Mouse (Mus musculus): ENCODE measurements at regions not wholly inside any gene's neighbourhood (a gene's known extent, or its start where the extent isn't known, plus 50 kb on each side); places are given as distances from the start of the nearest gene placed in this dataset.

DNA sequence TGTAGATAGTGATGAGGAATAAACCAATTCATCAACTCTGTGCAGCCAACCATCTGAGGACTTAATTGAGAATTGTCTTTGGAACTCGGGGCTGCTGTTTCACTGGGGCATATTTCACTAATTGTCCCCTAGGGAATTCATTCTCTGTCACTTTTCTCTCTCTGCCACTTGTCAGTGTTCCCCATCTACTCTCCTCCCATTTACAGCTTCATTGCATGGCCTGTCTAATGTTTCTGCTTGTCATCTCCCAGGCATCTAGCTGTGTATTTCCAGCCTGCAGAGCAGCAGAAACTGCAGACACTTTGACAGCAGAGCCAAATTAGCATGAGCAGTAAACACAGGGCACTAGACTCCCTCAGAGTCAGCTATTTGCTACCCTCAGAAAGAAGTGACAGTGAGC, 1105.2 kb downstream of the Ntrk3 start:
- no peaks in the 10 kb centered on the region for H3K9me3 ChIP-seq
- H3K4me2 ChIP-seq, result no peak overlapping the region
- H3K27ac ChIP-seq, result no peak overlapping the region
- ATAC-seq (replicated peaks), result 0 out of 2 replicates have a peak, but pooled peaks have one; percentile 17
- no peaks in the 10 kb centered on the region for H3K4me1 ChIP-seq
- H3K9ac ChIP-seq, result no peak overlapping the region
- no peaks in the 10 kb centered on the region for H3K27me3 ChIP-seq (replicated peaks)
- no peak overlapping the region for H3K4me3 ChIP-seq
- 24% methylated on average over 1 of the region's 1 CpGs for WGBS
- H3K36me3 ChIP-seq (replicated peaks), result no peaks in the 10 kb centered on the region

DNA sequence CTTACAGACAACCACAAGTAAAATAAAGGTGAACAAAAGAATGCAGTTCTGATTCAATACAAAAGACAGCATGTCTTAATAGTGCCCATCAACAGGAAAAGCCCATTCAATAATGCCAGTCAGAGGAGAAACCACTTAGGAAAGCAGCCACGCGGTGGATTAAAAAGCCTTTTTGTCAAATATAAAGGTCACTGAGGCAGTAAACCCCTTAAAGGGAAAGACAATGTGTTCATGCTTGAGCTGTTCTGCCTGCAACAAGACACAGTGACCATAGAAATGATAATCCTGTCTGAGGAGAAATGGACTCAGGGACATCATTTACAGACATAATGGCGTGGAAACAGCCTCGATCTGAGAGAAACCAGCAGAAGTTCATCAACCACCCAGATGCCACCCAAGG, 1114.3 kb downstream of the Ntrk3 start:
- Histone ChIP-seq H3K27me3 (replicated peaks) (no peaks in the 10 kb centered on the region), H3K27ac (0 out of 2 replicates have a peak overlapping the region, but pooled peaks have one; percentile 17)
- 12% methylated on average over 4 of the region's 4 CpGs for WGBS

DNA sequence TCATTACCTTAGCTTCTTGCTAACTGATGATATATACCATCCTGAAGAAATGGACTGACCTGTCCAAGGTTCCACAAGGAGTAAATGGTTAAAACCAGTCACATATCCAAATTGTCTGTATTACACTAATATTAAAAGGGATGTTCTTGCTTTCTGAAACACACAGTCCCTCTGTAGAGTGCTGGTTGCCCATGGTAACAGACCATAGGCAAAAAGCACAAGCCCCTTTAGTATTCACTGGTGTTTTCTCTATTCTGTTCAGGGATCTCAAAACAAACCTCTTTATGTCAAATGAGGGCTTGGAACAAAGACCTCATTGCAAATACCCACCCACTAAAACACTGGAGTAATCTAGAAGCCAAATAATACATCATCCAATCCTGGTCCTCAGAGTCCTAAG, 1114.9 kb downstream of the Ntrk3 start:
- Histone ChIP-seq H3K9ac (no peak overlapping the region), H3K9me3 (no peaks in the 10 kb centered on the region), H3K36me3 (replicated peaks) (no peaks in the 10 kb centered on the region), H3K4me2 (no peak overlapping the region), H3K4me3 (no peak overlapping the region), H3K4me1 (peaks cover 8% of the 10 kb centered on the region; the same call in 1 of the 2 replicates), H3K27ac (0 out of 2 replicates have a peak overlapping the region, but pooled peaks have one; percentile 17), H3K27me3 (replicated peaks) (no peaks in the 10 kb centered on the region)
- ATAC-seq (replicated peaks), result peak; percentile 82; the same call in 1 of the 2 replicates

More for the DNA sequence above, 1114.3 kb downstream of the Ntrk3 start:
- H3K9ac ChIP-seq, result no peak overlapping the region
- H3K4me3 ChIP-seq, result no peak overlapping the region
- peaks cover 8% of the 10 kb centered on the region; the same call in 1 of the 2 replicates for H3K4me1 ChIP-seq
- no peak for ATAC-seq (replicated peaks)
- H3K4me2 ChIP-seq, result no peak overlapping the region
- no peaks in the 10 kb centered on the region for H3K9me3 ChIP-seq
- H3K36me3 ChIP-seq (replicated peaks), result no peaks in the 10 kb centered on the region

DNA sequence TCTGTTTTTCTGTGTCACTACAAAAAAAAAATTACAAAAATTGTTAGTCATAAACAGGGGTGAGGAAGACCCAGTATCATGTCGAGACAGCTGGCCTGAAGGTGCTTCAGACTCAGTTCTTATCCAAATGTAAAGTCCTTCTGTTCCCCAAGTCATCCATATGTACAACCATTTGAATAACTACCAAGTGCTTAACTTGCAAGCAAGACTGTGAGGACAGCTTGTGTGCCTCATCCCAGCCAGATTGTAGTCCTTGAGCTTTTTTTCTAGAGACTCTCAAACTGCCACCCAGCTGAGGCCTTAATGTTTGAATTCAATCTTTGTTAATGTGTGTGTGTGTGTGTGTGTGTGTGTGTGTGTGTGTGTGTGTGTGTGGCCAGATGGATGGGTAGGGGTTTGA, 1164.9 kb downstream of the Ntrk3 start:
- 75% methylated on average over 1 of the region's 1 CpGs for WGBS
- Histone ChIP-seq H3K9me3 (no peaks in the 10 kb centered on the region), H3K9ac (no peak overlapping the region), H3K4me3 (no peak overlapping the region), H3K4me1 (no peaks in the 10 kb centered on the region), H3K27ac (no peak overlapping the region), H3K27me3 (replicated peaks) (no peaks in the 10 kb centered on the region), H3K4me2 (no peak overlapping the region), H3K36me3 (replicated peaks) (no peaks in the 10 kb centered on the region)
- ATAC-seq (replicated peaks), result no peak

DNA sequence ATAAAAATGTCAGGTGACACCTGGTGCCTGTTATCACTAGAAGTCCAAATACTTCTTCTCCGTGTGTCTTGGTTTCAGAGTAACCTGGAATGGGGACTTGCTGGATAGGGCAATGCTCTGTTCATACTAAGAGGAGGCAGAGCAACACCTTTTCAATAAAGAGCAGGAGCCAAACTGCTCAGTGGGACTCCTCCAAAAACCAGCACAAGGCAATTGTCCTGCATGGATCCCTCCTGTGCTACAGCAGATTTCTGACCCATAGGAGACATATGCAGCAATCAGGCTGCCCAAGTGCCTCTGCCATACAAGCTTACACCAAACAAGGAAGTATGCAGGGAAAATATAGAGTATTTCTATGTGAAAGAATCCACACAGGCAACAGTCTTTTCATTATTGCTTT, 1178.7 kb downstream of the Ntrk3 start:
- Histone ChIP-seq H3K4me1 (no peaks in the 10 kb centered on the region), H3K27ac (no peak overlapping the region), H3K9me3 (no peaks in the 10 kb centered on the region), H3K4me3 (no peak overlapping the region), H3K4me2 (no peak overlapping the region), H3K9ac (no peak overlapping the region), H3K36me3 (replicated peaks) (no peaks in the 10 kb centered on the region), H3K27me3 (replicated peaks) (no peaks in the 10 kb centered on the region)
- 93% methylated on average over 1 of the region's 1 CpGs for WGBS
- no peak for ATAC-seq (replicated peaks)

DNA sequence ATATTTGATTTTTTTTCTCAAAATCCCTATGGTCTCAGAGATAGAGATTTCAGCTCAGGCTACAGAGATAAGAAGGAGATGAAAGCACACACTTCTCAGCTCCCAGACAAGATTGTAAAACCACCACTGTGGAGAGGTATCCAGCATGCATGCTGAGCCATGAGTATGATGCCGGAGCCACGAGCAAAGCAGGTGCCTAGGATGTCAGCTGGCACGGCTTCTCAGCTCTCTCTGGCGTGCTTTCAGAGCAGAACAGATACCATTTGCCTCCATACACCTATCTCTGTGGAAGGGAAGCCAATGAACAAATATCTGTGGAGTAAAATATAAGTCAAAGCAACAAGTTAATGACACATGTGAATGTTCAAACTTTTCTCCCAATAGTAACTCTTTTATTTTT, 1179.3 kb downstream of the Ntrk3 start:
- no peak for ATAC-seq (replicated peaks)
- Histone ChIP-seq H3K9ac (no peak overlapping the region), H3K27ac (no peak overlapping the region), H3K4me2 (no peak overlapping the region), H3K27me3 (replicated peaks) (no peaks in the 10 kb centered on the region), H3K36me3 (replicated peaks) (no peaks in the 10 kb centered on the region), H3K9me3 (no peaks in the 10 kb centered on the region), H3K4me3 (no peak overlapping the region), H3K4me1 (no peaks in the 10 kb centered on the region)
- 53% methylated on average over 4 of the region's 4 CpGs for WGBS

DNA sequence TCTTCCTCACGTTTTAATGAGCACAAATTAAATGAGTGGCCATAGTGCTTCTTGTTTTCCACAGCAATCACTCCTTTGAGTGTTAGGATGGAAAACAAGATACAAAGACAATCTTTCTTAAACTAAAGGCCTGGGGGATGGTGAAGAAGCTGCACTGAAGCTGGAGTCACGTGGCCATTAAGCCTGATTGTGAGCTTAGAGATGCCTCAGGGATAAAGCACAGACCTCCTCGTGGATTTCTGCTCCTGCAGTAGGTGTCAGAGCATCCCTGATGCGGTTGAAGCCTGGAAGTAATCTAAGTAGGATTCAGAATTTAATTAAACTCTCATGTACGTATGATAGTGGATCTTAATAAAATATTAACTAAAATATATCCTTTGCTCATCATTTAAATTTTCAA, 1200.9 kb downstream of the Ntrk3 start:
- H3K27ac ChIP-seq, result peak overlapping the region; percentile 10; the same call in 1 of the 2 replicates
- 0 out of 2 replicates have a peak, but pooled peaks have one; percentile 60 for ATAC-seq (replicated peaks)
- H3K4me1 ChIP-seq, result peaks cover 8% of the 10 kb centered on the region
- no peak overlapping the region for H3K4me3 ChIP-seq
- no peaks in the 10 kb centered on the region for H3K27me3 ChIP-seq (replicated peaks)
- 26% methylated on average over 5 of the region's 5 CpGs for WGBS
- H3K9ac ChIP-seq, result no peak overlapping the region
- H3K9me3 ChIP-seq, result no peaks in the 10 kb centered on the region
- H3K36me3 ChIP-seq (replicated peaks), result no peaks in the 10 kb centered on the region
- H3K4me2 ChIP-seq, result no peak overlapping the region

DNA sequence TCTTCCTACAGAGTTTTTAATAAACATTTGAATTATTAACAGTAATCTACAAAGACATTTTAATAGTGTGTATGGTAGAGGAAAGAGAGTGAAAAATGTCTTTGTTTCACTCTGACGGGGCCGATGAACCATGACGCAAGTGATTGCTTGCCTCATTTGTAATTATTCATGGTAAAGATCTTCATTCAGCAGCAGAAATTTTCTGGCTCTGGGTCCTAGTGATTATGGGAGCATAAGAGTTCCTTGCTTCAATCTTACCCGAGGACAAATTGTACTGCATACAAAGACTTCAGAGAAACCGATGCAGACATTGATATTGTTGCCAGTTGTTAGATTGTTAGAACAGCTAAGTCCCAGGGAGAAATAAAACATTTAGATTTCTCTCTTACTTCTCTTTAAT, 1209.9 kb downstream of the Ntrk3 start:
- Histone ChIP-seq H3K4me3 (no peak overlapping the region), H3K36me3 (replicated peaks) (no peaks in the 10 kb centered on the region), H3K9ac (no peak overlapping the region), H3K27me3 (replicated peaks) (no peaks in the 10 kb centered on the region), H3K9me3 (no peaks in the 10 kb centered on the region), H3K4me1 (no peaks in the 10 kb centered on the region), H3K4me2 (no peak overlapping the region), H3K27ac (no peak overlapping the region)
- ATAC-seq (replicated peaks), result no peak
- 52% methylated on average over 5 of the region's 5 CpGs for WGBS

DNA sequence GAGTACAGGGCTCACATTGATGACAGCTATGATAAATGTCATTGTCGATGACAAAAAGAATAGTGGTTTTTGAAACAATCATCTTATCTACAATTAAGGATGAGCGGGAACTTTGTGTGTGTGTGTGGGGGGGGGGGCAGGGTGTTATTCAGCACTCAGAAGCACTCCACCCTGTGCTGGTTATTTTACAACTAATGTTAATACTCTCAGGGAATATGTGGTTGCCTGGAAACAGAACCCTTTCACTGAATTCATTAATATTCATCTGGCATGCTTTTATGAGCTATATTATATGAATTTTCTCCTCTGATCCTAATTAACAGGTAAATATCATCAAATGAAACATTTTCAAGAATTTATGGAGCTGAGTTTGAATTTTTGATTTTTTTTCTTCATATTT, 1228.2 kb downstream of the Ntrk3 start:
- no peak overlapping the region for H3K9ac ChIP-seq
- 49% methylated on average over 2 of the region's 2 CpGs for WGBS
- no peaks in the 10 kb centered on the region for H3K27me3 ChIP-seq (replicated peaks)
- no peaks in the 10 kb centered on the region for H3K9me3 ChIP-seq
- no peak for ATAC-seq (replicated peaks)
- no peak overlapping the region for H3K4me2 ChIP-seq
- H3K4me3 ChIP-seq, result no peak overlapping the region
- no peak overlapping the region for H3K27ac ChIP-seq
- H3K4me1 ChIP-seq, result no peaks in the 10 kb centered on the region
- H3K36me3 ChIP-seq (replicated peaks), result no peaks in the 10 kb centered on the region

DNA sequence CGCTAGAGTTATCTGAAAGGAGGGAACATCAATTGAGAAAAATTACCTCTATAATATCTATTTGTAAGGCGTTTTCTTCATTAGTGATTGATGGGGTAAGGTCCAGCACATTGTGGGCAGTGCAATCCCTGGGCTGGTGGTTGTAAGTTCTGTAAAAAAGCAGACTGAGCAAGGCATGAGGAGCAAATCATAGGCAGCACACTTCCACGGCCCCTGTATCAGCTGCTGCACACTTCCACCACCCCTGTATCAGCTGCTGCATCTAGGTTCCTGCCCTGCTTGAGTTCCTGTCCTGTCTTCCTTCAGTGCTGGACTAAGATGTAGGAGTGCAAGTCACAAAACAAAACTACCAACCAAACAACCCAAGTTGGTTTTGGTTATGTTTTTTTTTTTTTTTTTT, 1230.2 kb downstream of the Ntrk3 start:
- no peak for ATAC-seq (replicated peaks)
- 84% methylated on average over 3 of the region's 3 CpGs for WGBS
- H3K27me3 ChIP-seq (replicated peaks), result no peaks in the 10 kb centered on the region

DNA sequence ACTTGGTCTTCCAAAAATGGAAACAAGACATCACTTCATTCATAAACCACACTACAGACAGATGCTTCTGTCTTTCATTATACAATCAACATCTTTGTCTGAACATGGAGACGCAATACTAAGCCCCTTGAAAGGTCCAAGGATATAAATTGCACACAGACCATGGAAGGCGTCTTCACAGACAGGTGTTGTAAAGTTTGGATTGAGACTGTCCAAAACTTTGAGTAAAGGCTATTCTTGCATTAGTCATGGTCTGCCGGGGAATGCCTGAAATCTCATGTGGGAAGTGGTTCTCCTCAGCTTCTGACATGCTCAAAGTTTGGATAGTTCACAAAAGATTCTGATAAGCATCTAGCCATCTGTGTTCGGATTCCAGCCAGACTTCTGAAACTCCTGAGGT, 1235.2 kb downstream of the Ntrk3 start:
- no peak for ATAC-seq (replicated peaks)
- H3K36me3 ChIP-seq (replicated peaks), result no peaks in the 10 kb centered on the region
- H3K4me2 ChIP-seq, result no peak overlapping the region
- no peaks in the 10 kb centered on the region for H3K4me1 ChIP-seq
- no peak overlapping the region for H3K27ac ChIP-seq
- H3K9ac ChIP-seq, result no peak overlapping the region
- H3K9me3 ChIP-seq, result no peaks in the 10 kb centered on the region
- WGBS, result 76% methylated on average over 4 of the region's 4 CpGs
- H3K27me3 ChIP-seq (replicated peaks), result no peaks in the 10 kb centered on the region
- H3K4me3 ChIP-seq, result no peak overlapping the region

More for the DNA sequence above, 1230.2 kb downstream of the Ntrk3 start:
- H3K27ac ChIP-seq, result no peak overlapping the region
- H3K36me3 ChIP-seq (replicated peaks), result no peaks in the 10 kb centered on the region
- no peak overlapping the region for H3K9ac ChIP-seq
- H3K4me3 ChIP-seq, result no peak overlapping the region
- H3K9me3 ChIP-seq, result no peaks in the 10 kb centered on the region
- H3K4me2 ChIP-seq, result no peak overlapping the region
- H3K4me1 ChIP-seq, result no peaks in the 10 kb centered on the region

DNA sequence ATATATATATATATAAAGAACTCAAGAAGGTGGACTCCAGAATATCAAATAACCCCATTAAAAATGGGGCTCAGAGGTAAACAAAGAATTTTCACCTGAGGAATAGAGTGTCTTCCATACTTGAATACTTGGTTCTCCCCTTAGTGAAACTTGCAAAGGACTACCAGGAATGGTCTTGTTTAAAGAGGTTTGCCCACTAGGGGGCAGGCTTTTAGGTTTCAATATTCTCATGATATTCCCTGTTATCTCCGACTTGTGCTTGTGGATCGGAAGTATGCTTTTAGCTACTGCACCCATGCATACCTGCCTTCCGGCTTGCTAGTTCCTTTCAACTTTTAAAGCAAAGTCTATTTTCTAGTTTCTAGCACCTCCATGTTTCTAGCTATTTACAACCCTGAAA, 1242.7 kb downstream of the Ntrk3 start:
- Histone ChIP-seq H3K4me1 (no peaks in the 10 kb centered on the region), H3K4me2 (no peak overlapping the region), H3K9ac (no peak overlapping the region), H3K9me3 (no peaks in the 10 kb centered on the region), H3K27ac (no peak overlapping the region), H3K27me3 (replicated peaks) (no peaks in the 10 kb centered on the region), H3K36me3 (replicated peaks) (no peaks in the 10 kb centered on the region), H3K4me3 (no peak overlapping the region)
- ATAC-seq (replicated peaks), result no peak
- 80% methylated on average over 3 of the region's 3 CpGs for WGBS

DNA sequence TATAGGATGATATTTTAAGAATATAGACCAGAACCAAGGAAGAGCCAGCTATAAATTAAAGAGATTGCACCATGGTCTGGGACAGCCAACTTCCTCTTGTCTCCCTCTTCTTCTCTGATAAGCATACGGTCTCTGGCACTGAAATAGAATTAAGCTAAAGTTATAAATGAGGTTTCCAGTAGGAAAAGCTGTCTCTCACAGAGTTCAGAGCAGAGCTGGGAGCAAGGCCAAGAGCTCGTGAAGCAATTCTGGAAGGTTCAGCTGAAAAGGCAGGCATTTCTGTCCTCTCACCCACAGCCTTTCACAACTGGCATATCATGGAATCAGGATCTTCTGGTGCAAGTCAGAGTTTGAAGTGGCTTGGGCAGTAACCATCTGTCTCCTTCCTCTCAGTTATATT, 1247.8 kb downstream of the Agbl1 start:
- Histone ChIP-seq H3K4me1 (no peaks in the 10 kb centered on the region), H3K9ac (no peak overlapping the region), H3K36me3 (replicated peaks) (no peaks in the 10 kb centered on the region), H3K4me2 (no peak overlapping the region), H3K27me3 (replicated peaks) (no peaks in the 10 kb centered on the region), H3K9me3 (no peaks in the 10 kb centered on the region), H3K4me3 (no peak overlapping the region), H3K27ac (no peak overlapping the region)
- 85% methylated on average over 2 of the region's 2 CpGs for WGBS
- ATAC-seq (replicated peaks), result no peak

DNA sequence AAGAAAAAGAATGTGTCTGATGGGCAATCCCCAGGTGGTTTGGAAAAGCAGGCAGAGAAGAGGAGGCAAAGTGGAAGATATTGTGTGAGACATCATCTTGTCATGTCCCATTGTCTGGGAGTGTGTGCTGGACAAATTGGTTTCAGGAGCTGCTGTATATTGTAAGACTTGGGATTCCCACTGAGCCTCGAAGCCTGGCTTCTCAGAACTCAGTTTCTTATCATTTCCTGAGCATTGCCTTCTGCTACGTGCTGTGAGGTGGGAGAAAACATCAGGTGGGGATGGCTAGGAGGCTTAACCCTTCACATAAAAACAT, 1216.3 kb downstream of the Agbl1 start:
- H3K4me1 ChIP-seq, result no peaks in the 10 kb centered on the region
- no peaks in the 10 kb centered on the region for H3K27me3 ChIP-seq (replicated peaks)
- H3K9me3 ChIP-seq, result no peaks in the 10 kb centered on the region
- no peak overlapping the region for H3K27ac ChIP-seq
- H3K4me2 ChIP-seq, result no peak overlapping the region
- 0 out of 2 replicates have a peak, but pooled peaks have one; percentile 11 for ATAC-seq (replicated peaks)
- H3K36me3 ChIP-seq (replicated peaks), result no peaks in the 10 kb centered on the region
- WGBS, result 23% methylated on average over 2 of the region's 2 CpGs
- H3K4me3 ChIP-seq, result no peak overlapping the region
- H3K9ac ChIP-seq, result no peak overlapping the region

Data from midbrain, embryonic 15.5 days (tissue).